Mouse (Mus musculus) ovary, postnatal 14 days (tissue): Measurements from ENCODE around the gene 4930512M02Rik.

Experiments
- DNase-seq: peaks from one replicate; pipeline ENCODE4 v3.0.0; 2022; ENCODE audit warnings: low spot score

The 4930512M02Rik gene

GRCm38 (mm10) chr11:11564266-11565044 is 63.2 kb downstream of the 4930512M02Rik start:
- no peak for DNase-seq

- DNase-seq = no peak
These were observed 66.5 kb downstream of the 4930512M02Rik start for GRCm38 (mm10) chr11:11561118-11561517.

GRCm38 (mm10) chr11:11559099-11559686 is 68.4 kb downstream of the 4930512M02Rik start:
- no peak for DNase-seq

GRCm38 (mm10) chr11:11558662-11559061 is 69.0 kb downstream of the 4930512M02Rik start:
- no peak for DNase-seq

- DNase-seq = peak; percentile 17
These were observed 70.3 kb downstream of the 4930512M02Rik start for GRCm38 (mm10) chr11:11557173-11557967.

- DNase-seq = no peak
These were observed 71.4 kb downstream of the 4930512M02Rik start for GRCm38 (mm10) chr11:11556186-11556585.

GRCm38 (mm10) chr11:11555563-11555962 is 72.1 kb downstream of the 4930512M02Rik start:
- no peak for DNase-seq

GRCm38 (mm10) chr11:11547597-11548240 is 79.9 kb downstream of the 4930512M02Rik start:
- DNase-seq = no peak

- no peak for DNase-seq
These were observed 80.6 kb downstream of the 4930512M02Rik start for GRCm38 (mm10) chr11:11546903-11547511.

- DNase-seq = no peak
These were observed 81.7 kb downstream of the 4930512M02Rik start for GRCm38 (mm10) chr11:11545948-11546347.
